Mouse (Mus musculus): ENCODE data around the gene Plekhn1. TPM values are rescaled to one million over a fixed set of nuclear protein-coding genes. Genes with fewer than 3 reads are reported as not detected.

Plekhn1 gene
- polyA plus RNA-seq, 1 experiment from 2014 or later, result 11.6 TPM

DNA sequence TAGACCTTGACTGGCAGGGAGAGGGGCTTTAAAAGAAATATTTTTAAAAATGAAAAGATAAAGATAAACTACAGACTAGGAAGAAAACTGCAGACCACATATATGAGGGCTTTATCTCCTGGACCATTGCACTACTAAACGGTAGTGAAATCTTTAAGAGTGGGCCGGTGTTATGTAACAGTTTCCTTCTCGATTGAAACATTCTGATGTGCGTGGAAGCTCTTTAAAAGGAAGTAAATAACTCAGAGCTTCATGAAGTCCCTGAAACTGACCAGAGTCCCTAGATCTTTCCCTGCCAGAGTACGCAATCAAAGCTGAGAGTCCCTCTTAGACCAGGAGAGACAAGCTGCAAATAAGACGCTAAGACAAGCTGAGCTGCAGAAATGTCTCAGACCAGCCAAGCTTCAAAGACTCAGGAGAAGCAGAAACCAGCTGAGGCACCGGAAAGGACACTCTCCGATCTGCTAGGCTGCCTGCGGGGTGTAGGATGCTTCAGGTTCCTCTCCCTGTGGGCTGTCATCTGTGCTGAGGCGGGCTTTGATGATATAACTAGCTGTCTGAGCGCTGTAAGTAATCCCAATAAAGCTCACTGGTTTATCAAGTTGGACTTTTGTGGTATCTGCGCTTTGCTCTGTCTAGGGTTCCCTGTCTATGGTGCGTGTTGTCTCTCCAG, 24.6 kb downstream of the Plekhn1 start:
- Histone ChIP-seq H3K4me1 (replicated peaks) (peaks cover 2% of the 10 kb centered on the region; the same call in 1 of the 2 replicates), H3K4me2 (no peak overlapping the region), H3K4me3 (no peak overlapping the region), H3K36me3 (no peaks in the 10 kb centered on the region), H3K9ac (no peak overlapping the region), H3K27me3 (no peaks in the 10 kb centered on the region), H3K27ac (no peak overlapping the region), H3K9me3 (replicated peaks) (no peaks in the 10 kb centered on the region)
- no peak for ATAC-seq (replicated peaks; ENCODE audit: insufficient number of reproducible peaks, insufficient read depth, low FRiP score, low read depth)
- 64% methylated on average over 13 of the region's 13 CpGs for WGBS

DNA sequence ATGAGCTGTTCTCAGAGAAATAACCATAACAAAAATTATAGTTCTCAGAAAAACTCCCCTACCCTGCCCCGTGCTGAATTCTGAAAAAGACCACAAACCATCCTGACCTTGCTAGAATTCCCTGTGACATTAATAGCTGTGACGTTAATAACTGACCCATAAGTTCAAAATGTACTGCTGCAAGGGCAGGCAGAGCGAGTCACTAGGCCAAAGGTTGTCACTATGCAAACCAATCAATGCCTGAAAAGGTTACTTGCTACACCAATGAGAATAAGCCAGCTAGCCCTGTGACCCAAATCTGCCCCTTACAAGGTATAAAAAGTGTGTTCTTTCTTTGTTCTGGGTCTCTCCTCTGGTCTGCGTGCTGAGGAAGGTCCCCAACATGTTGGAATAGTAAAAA, 25.8 kb downstream of the Plekhn1 start:
- Histone ChIP-seq H3K4me2 (no peak overlapping the region), H3K9me3 (replicated peaks) (no peaks in the 10 kb centered on the region), H3K27me3 (no peaks in the 10 kb centered on the region), H3K9ac (no peak overlapping the region), H3K27ac (no peak overlapping the region), H3K4me3 (no peak overlapping the region), H3K4me1 (replicated peaks) (peaks cover 5% of the 10 kb centered on the region), H3K36me3 (no peaks in the 10 kb centered on the region)
- 91% methylated on average over 4 of the region's 4 CpGs for WGBS
- no peak for ATAC-seq (replicated peaks; ENCODE audit: insufficient number of reproducible peaks, insufficient read depth, low FRiP score, low read depth)

DNA sequence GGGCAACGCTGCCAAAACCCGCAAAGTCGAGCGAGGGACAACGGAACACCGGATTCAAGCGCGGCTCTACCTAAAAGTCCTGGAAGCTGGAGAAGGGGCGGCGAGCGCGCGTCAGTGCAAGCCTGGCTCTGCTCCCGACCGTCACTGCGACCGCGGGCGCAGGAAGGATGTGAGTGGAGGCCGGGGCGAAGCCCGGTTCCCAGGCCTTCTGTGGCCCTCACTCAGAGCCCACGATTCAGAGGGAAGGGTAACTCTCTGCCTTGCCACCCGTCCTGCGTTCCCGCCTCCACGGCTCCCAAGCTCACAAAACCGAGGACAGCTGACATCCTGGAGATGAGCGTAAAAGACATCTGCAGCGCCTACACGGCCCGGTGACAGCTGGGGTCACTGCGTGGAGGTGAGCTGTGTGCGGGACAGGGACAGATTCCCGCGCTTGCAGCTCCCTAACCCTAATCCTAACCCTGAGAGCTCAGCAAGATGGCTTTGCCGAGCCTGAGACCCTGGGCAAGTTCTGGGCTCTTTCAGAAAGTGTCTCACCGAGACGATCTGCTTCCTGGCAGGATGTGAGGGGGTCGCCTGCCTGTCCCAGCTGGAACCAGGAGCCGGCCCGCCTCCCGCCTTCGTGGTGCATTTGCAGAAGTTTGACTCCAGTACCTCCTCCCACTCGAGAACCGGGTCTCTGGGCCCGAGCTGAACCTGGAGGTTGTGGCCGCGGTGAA, 31.1 kb downstream of the Plekhn1 start:
- Histone ChIP-seq H3K9ac (peak overlapping the region; percentile 78), H3K9me3 (replicated peaks) (no peaks in the 10 kb centered on the region), H3K36me3 (no peaks in the 10 kb centered on the region), H3K4me3 (peak overlapping the region; percentile 69), H3K27ac (peak overlapping the region; percentile 82), H3K27me3 (no peaks in the 10 kb centered on the region), H3K4me2 (peak overlapping the region; percentile 97), H3K4me1 (replicated peaks) (peaks cover 18% of the 10 kb centered on the region)
- ATAC-seq (replicated peaks; ENCODE audit: insufficient number of reproducible peaks, insufficient read depth, low FRiP score, low read depth), result peak; percentile 40
- WGBS, result under 1% methylated on average over 49 of the region's 49 CpGs

DNA sequence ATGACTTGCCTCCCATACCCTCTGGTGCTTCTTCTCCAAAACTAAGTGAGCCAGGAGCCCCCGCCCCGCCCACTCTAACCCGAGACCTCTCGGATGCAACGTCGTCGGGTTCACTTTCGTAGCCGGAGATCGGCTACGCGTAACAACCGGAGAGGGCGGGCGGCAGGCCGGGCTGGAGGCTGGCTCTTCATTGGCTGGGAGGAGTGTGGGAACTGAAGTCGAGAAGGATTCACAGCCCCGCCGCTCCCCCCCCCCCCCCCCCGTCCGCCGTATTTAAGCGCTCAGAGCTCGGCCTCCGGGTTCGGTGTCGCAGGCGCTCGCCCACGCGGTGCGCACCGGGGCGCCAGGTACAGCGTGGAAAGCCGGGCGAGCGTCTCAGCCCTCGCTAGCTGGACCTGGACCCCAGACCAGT, 31.6 kb downstream of the Plekhn1 start, which contains the start of gene AW011738:
Gene AW011738 (plus strand): TSS at position 304 of the 412 bp plus-strand sequence.
- Histone ChIP-seq H3K4me2 (peak within 1 kb of the TSS; percentile 97), H3K27me3 (no peaks in the 10 kb centered on the region), H3K27ac (peak within 1 kb of the TSS; percentile 82), H3K9me3 (replicated peaks) (no peaks in the 10 kb centered on the region), H3K4me3 (peak within 1 kb of the TSS; percentile 69), H3K9ac (peak within 1 kb of the TSS; percentile 78), H3K36me3 (no peaks in the 10 kb centered on the region), H3K4me1 (replicated peaks) (peaks cover 18% of the 10 kb centered on the region)
- peak; percentile 86 for ATAC-seq (replicated peaks; ENCODE audit: insufficient number of reproducible peaks, insufficient read depth, low FRiP score, low read depth)
- WGBS, result under 1% methylated on average over 38 of the region's 39 CpGs

DNA sequence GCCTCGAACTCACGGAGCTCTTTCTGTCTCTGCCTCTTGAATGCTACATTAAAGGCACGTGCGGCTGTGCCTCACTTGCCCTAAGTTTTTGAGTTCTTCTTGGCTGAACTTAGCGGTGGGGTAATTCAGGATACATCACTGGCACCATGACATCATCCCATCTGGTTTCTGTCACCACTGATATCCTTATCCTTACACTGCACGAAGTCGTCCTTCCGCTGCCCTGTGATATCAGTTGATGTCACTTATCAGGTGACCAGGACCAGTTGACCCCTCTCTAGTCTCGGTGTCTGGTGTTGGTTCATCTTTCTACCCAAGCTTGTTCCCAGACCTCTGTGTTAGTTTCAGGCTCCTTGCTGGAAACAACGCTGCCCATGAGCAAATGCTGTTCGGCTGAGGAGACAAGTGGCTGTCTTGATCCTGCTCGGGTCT, 32.2 kb downstream of the Plekhn1 start:
- Histone ChIP-seq H3K36me3 (no peaks in the 10 kb centered on the region), H3K9me3 (replicated peaks) (no peaks in the 10 kb centered on the region), H3K27ac (peak overlapping the region; percentile 79), H3K27me3 (no peaks in the 10 kb centered on the region), H3K4me2 (peak overlapping the region; percentile 97), H3K4me1 (replicated peaks) (peaks cover 18% of the 10 kb centered on the region), H3K9ac (peak overlapping the region; percentile 78), H3K4me3 (peak overlapping the region; percentile 69)
- no peak for ATAC-seq (replicated peaks; ENCODE audit: insufficient number of reproducible peaks, insufficient read depth, low FRiP score, low read depth)
- 13% methylated on average over 12 of the region's 12 CpGs for WGBS

DNA sequence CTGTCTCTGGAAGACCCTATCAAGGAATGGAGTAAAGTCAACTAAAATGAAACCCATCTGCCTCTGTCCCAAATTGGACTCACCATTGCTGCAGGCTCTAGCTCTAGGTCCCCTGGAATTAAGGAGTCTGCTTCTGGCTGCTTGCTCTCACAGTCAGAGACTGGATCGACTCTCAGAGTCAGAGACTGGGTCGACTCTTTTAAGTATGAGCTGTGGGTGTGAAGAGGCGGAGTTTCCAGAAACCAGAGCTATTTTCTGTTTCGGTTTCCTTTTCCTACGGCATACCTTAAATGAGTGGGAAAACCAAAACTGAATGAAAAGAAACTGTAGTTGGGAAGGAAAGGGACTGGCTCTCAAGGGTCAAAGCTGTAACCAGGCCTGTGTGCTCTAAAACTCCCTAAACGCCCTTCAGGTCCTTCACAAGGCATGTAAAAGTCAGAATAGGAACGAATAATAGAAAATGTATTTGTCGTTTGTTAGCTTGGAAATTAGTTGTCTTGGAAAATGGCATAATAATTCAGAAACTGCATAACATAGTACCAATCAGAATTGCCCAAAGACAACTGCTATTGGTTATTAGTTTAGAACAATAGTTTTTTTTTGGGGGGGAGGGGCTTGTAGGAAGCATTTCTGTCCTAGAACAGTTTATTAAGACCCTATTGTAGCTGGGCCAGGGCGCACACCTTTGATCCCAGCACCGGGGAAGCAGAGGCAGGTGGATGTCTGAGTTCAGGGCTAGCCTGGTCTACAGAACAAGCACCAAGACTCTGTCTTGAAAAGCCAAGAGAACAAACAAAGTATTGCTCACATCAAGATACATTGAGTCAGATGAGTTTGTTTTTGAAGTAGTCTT, 33.8 kb downstream of the Plekhn1 start, which contains the start of gene Isg15:
Gene Isg15 (minus strand): TSS at position 196 of the 853 bp plus-strand sequence.
- ATAC-seq (replicated peaks; ENCODE audit: insufficient number of reproducible peaks, insufficient read depth, low FRiP score, low read depth), result no peak
- Histone ChIP-seq H3K4me2 (peak within 1 kb of the TSS; percentile 19; the same call in 1 of the 2 replicates), H3K4me3 (0 out of 2 replicates have a peak within 1 kb of the TSS, but pooled peaks have one; percentile 1), H3K27me3 (no peaks in the 10 kb centered on the region), H3K9ac (no peak within 1 kb of the TSS), H3K27ac (peak within 1 kb of the TSS; percentile 15; the same call in 1 of the 2 replicates), H3K36me3 (no peaks in the 10 kb centered on the region), H3K4me1 (replicated peaks) (peaks cover 25% of the 10 kb centered on the region), H3K9me3 (replicated peaks) (no peaks in the 10 kb centered on the region)
- 53% methylated on average over 10 of the region's 10 CpGs for WGBS

DNA sequence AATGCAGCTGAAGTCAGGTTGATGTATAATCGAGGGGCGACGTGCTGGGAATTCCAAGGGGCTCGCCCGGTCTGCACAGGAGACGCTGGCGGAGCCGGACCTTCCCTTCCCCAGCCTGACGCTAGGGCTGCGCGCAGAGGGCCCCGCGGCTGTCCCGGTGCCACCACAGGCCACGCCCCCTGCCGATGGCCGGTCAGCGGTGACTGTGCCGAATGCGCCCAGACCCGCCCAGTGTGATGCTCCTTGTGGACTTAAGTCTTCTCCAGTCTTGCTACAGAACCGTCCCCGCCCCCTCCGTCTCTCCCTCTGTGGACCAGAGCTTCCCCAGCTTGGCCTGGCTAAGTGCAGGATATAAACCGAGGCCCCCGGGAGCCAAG, 36.8 kb downstream of the Plekhn1 start:
- H3K4me3 ChIP-seq, result peak overlapping the region; percentile 79
- H3K9ac ChIP-seq, result peak overlapping the region; percentile 67
- peak overlapping the region; percentile 72 for H3K4me2 ChIP-seq
- peak; percentile 90 for ATAC-seq (replicated peaks; ENCODE audit: insufficient number of reproducible peaks, insufficient read depth, low FRiP score, low read depth)
- H3K4me1 ChIP-seq (replicated peaks), result peaks cover 43% of the 10 kb centered on the region
- H3K27ac ChIP-seq, result peak overlapping the region; percentile 95
- no peaks in the 10 kb centered on the region for H3K9me3 ChIP-seq (replicated peaks)
- H3K27me3 ChIP-seq, result no peaks in the 10 kb centered on the region
- WGBS, result under 1% methylated on average over 26 of the region's 26 CpGs
- H3K36me3 ChIP-seq, result 0 out of 2 replicates have a peak, but pooled peaks cover 3% of the 10 kb centered on the region

DNA sequence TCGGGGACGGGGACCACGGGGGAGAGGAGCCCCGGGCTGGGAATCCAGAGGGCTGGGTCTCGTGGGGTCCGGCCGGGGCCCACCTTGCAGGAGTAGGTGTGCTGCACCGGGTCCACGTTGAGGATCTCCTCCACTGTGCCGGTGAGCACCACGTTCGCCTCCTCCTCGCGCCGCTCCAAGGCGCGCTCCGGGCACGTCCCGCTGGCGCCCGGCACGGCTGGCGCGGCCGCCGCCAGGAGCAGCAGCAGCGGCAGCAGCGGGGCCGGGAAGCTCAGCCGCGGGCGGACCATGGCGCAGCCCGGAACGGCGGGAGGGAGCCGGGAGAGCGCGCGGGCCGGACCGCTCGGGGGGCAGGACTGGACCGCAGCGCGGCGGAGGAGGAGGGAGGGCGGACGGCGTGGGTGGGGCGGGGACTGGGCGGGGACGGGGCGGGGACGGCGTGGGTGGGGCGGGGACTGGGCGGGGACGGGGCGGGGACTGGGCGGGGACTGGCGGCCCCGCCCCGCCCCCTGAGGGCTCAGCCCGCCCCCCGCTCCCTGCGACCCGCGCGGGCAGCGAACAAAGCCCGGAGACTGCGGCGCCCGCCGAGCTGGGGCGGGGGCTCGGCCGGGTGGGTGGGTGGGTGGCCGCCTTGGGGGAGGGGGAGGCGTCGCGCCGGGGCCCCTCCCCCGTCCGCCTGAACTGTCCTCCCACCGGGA, 37.4 kb downstream of the Plekhn1 start, which contains the start of gene Agrn:
Gene Agrn (minus strand): TSS at position 358 of the 698 bp plus-strand sequence.
- H3K4me2 ChIP-seq, result peak within 1 kb of the TSS; percentile 97
- peak within 1 kb of the TSS; percentile 88 for H3K9ac ChIP-seq
- peaks cover 43% of the 10 kb centered on the region for H3K4me1 ChIP-seq (replicated peaks)
- ATAC-seq (replicated peaks; ENCODE audit: insufficient number of reproducible peaks, insufficient read depth, low FRiP score, low read depth), result peak; percentile 85
- H3K36me3 ChIP-seq, result 0 out of 2 replicates have a peak, but pooled peaks cover 6% of the 10 kb centered on the region
- H3K27ac ChIP-seq, result peak within 1 kb of the TSS; percentile 95
- H3K9me3 ChIP-seq (replicated peaks), result no peaks in the 10 kb centered on the region
- WGBS, result 1% methylated on average over 36 of the region's 88 CpGs
- peak within 1 kb of the TSS; percentile 79 for H3K4me3 ChIP-seq
- H3K27me3 ChIP-seq, result no peaks in the 10 kb centered on the region

DNA sequence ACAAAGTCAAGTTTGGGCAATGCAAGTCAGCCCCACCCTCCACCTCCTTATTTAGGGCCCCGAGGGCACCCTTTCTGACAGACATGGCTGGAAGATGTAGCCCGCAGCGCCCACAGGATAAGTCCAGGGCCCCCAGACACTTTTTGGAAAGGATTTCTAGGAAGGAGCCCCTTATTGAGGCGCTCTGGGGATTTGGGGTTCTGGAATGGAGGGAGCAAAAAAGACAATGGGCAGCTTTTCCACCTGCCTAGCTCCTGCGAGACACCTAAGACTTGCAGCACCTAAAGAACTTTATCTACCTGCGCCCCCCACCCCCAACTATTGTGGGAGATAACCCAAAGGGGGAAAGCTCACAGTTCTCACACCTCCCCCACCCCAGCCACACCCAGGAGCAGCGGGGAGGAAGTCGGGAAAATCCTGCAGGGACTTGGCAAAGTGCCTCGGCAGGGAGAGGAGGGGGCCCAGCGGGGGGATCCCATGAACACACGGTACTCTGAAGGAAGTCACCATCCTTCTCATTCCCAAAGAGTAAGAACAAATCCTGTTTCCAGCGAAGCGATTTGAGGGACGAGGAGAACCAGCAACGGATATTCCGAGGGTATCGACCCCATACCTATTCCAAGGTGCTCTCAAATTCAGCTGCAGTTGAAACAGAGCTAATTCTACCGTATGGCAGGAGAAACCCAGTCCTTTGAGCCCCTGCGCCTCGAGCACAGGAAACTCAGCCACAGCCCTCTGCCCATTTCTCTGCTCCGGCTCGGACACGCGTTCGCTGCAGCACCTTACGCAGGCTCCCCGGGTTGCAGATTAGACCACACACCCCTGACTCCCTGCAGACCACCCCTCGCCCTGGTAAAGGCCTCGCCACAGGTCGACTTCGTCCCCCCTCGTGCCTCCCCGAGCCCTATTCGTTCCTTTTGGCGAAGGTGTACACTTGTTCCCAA, 38.5 kb downstream of the Plekhn1 start:
- ATAC-seq (replicated peaks; ENCODE audit: insufficient number of reproducible peaks, insufficient read depth, low FRiP score, low read depth), result no peak
- H3K9ac ChIP-seq, result peak overlapping the region; percentile 88
- peak overlapping the region; percentile 79 for H3K4me3 ChIP-seq
- peak overlapping the region; percentile 97 for H3K4me2 ChIP-seq
- no peaks in the 10 kb centered on the region for H3K27me3 ChIP-seq
- H3K4me1 ChIP-seq (replicated peaks), result peaks cover 43% of the 10 kb centered on the region
- peak overlapping the region; percentile 72 for H3K27ac ChIP-seq
- WGBS, result 3% methylated on average over 35 of the region's 35 CpGs
- H3K9me3 ChIP-seq (replicated peaks), result no peaks in the 10 kb centered on the region
- 0 out of 2 replicates have a peak, but pooled peaks cover 8% of the 10 kb centered on the region for H3K36me3 ChIP-seq

Measured in heart, embryonic 15.5 days (tissue).